ENCODE assay signal across 33 mouse cellular contexts in genomic region chr11:103250324-103250723, GRCm38 (mm10). TPM values are rescaled to one million over a fixed set of nuclear protein-coding genes. Genes with fewer than 3 reads are reported as not detected.
"Had no signal": no experiment of that assay in that cellular context is flagged by ENCODE, and none has a peak within 500 bp of the region (broad histone marks: within the 10 kb centered on the region; RNA-seq: fewer than 3 reads in every experiment).

No protein-coding gene starts in this region.

- H3K27ac ChIP-seq: heart, embryonic 10.5 days; hindbrain, embryonic 12.5 days; hindbrain, embryonic 14.5 days; intestine, embryonic 15.5 days; left cerebral cortex, adult 2 months; limb, embryonic 10.5 days; limb, embryonic 12.5 days had no signal

- H3K4me3 ChIP-seq: heart, embryonic 10.5 days; heart, embryonic 12.5 days; hindbrain, embryonic 10.5 days; hindbrain, embryonic 12.5 days; intestine, embryonic 15.5 days; layer of hippocampus, adult 2 months; left cerebral cortex, adult 2 months; limb, embryonic 10.5 days; limb, embryonic 12.5 days had no signal

- H3K4me2 ChIP-seq: heart, embryonic 12.5 days; hindbrain, embryonic 12.5 days; hindbrain, embryonic 14.5 days; intestine, embryonic 15.5 days; limb, embryonic 12.5 days; liver, embryonic 11.5 days had no signal

- H3K27me3 ChIP-seq: heart, embryonic 12.5 days; hindbrain, embryonic 12.5 days; intestine, embryonic 15.5 days; limb, embryonic 12.5 days had no signal

- H3K9me3 ChIP-seq: heart, embryonic 10.5 days; heart, embryonic 12.5 days; hindbrain, embryonic 10.5 days; hindbrain, embryonic 12.5 days; intestine, embryonic 15.5 days; limb, embryonic 10.5 days; limb, embryonic 12.5 days had no signal

- H3K9ac ChIP-seq: heart, embryonic 12.5 days; hindbrain, embryonic 12.5 days; hindbrain, embryonic 14.5 days; intestine, embryonic 15.5 days had no signal

- H3K36me3 ChIP-seq: heart, embryonic 10.5 days; heart, embryonic 12.5 days; hindbrain, embryonic 10.5 days; hindbrain, embryonic 12.5 days; intestine, embryonic 15.5 days; limb, embryonic 10.5 days; limb, embryonic 12.5 days had no signal

- DNase-seq: gastrocnemius, postnatal 14 days; gastrocnemius, postnatal 36 days; heart, postnatal 10 days; heart, postnatal 4 days; kidney, adult 18-20 months; kidney, adult 8-10 months; kidney, postnatal 10 days; kidney, postnatal 4 days; liver had no signal

RNA-seq across cellular contexts. Expression of gene Spata32, which starts 32.1 kb away (rescaled TPM):
- total RNA-seq: gastrocnemius, adult 18-20 months; gastrocnemius, adult 8-10 months; gastrocnemius, postnatal 14 days; gastrocnemius, postnatal 36 days; heart, adult 18-20 months; heart, adult 8-10 months; heart, postnatal 10 days; heart, postnatal 25 days; heart, postnatal 4 days had no signal
- polyA plus RNA-seq: heart, embryonic 10.5 days; heart, embryonic 12.5 days; heart, embryonic 14.5 days; heart, embryonic 16.5 days; hindbrain, embryonic 10.5 days; hindbrain, embryonic 12.5 days; inflammation-experienced regulatory T-cells, adult 6 months; intestine, embryonic 15.5 days; intestine, postnatal 0 days; kidney, embryonic 14.5 days; kidney, embryonic 16.5 days; limb, embryonic 10.5 days; limb, embryonic 12.5 days; limb, embryonic 14.5 days; liver, embryonic 11.5 days had no signal

RNA-seq across cellular contexts. Expression of gene 1700023F06Rik, which starts 42.0 kb away (rescaled TPM):
- total RNA-seq: gastrocnemius, adult 18-20 months; gastrocnemius, adult 8-10 months; gastrocnemius, postnatal 14 days; gastrocnemius, postnatal 36 days; granulocyte monocyte progenitor cell, adult 5-6 weeks; heart, adult 18-20 months; heart, adult 8-10 months; heart, postnatal 10 days; heart, postnatal 25 days; heart, postnatal 4 days had no signal
- polyA plus RNA-seq: heart, embryonic 12.5 days; inflammation-experienced regulatory T-cells, adult 6 months had no signal
